Mouse (Mus musculus): ENCODE results near the gene Cactin. TPM values are rescaled to one million over a fixed set of nuclear protein-coding genes. Genes with fewer than 3 reads are reported as not detected.

Cactin gene
- polyA plus RNA-seq, 1 experiment from 2014 or later = 51.2 TPM

DNA sequence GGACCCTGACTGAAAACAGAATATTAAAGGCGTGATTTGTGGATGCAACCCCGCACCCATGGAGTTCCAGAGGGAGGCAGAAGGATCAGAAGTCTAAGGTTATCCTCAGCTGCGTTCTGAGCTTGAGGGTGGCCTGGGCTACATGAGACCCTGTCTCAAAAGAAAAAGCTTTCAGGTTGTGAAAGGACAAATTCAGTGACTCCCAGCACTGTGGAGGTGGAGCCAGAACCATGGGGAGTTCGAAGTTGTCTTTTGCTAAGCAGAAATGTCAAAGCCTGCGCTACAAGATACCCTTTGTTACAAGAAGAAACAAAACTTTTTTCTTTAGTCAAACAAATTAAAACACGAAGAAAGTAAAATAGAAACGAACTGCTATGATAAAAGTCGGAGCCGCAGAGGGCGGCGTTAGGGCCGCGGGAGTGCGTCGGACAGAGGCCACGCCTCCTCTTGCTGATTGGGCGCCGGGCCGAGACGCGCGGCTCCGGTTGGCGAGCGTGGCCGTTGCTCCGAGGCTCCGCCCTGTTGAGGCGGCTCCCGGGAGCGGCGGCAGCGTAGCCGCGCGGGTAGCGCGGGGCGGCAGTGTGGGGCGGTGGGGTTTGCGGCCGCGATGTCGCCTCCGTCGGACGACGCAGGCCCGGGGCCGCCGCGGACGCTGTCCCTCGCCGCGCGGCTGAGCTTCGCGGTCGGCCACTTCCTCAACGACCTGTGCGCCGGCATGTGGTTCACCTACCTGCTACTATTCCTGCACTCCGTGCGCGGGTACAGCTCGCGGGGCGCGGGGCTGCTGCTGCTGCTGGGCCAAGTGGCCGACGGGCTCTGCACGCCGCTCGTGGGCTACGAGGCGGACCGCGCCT is 36.3 kb downstream of the Cactin start, which contains the start of gene Mfsd12:
Mfsd12 (plus strand) TSS at position 501 of the 854 bp plus-strand sequence.
- peak; percentile 93 for DNase-seq (ENCODE audit: low spot score)
- peak within 1 kb of the TSS; percentile 99 for H3K4me2 ChIP-seq (ENCODE audit: low read depth, low read length, severe bottlenecking)
- H3K4me1 ChIP-seq (replicated peaks; ENCODE audit: control insufficient read depth, insufficient read depth, low read length) = peaks cover 7% of the 10 kb centered on the region; the same call in 1 of the 2 replicates
- peaks cover 5% of the 10 kb centered on the region; the same call in 1 of the 2 replicates for H3K27me3 ChIP-seq (ENCODE audit: control insufficient read depth, insufficient read depth, low read length)
- H3K4me3 ChIP-seq (ENCODE audit: low read depth, low read length) = peak within 1 kb of the TSS; percentile 64
- no peak within 1 kb of the TSS for H3K27ac ChIP-seq (ENCODE audit: low read depth, low read length)
- peak; percentile 92 for ATAC-seq (replicated peaks; ENCODE audit: low FRiP score)
- 2% methylated on average over 78 of the region's 79 CpGs for WGBS
- peak within 1 kb of the TSS; percentile 64 for H3K9ac ChIP-seq (ENCODE audit: low read length)
- no peaks in the 10 kb centered on the region for H3K36me3 ChIP-seq (ENCODE audit: control insufficient read depth, insufficient read depth, low read length)
- H3K9me3 ChIP-seq (ENCODE audit: control insufficient read depth, low read length) = no peaks in the 10 kb centered on the region

DNA sequence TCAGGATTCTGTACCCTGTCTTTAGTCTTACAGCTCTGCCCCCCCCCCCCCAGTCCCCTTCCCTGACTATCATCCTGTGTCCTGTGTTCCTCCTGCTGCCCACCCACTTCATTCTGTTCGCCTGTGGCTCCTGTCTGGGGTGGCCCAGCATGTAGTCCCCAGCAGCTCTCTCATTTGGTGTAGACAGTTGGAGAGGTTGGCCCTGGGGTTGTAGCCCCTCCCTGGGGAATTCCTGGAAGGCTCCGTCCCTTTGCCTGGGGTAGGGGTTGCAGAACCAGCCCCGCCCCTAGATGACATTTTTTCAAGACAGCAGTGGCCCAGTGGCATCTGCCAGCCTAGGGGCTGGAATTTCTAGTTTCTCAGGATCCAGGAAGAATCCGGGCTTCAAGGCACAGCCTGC is 37.3 kb downstream of the Cactin start:
- no peaks in the 10 kb centered on the region for H3K36me3 ChIP-seq (ENCODE audit: control insufficient read depth, insufficient read depth, low read length)
- peaks cover 8% of the 10 kb centered on the region; the same call in 1 of the 2 replicates for H3K4me1 ChIP-seq (replicated peaks; ENCODE audit: control insufficient read depth, insufficient read depth, low read length)
- WGBS = 36% methylated on average over 4 of the region's 4 CpGs
- peaks cover 10% of the 10 kb centered on the region; the same call in 1 of the 2 replicates for H3K27me3 ChIP-seq (ENCODE audit: control insufficient read depth, insufficient read depth, low read length)
- H3K9me3 ChIP-seq (ENCODE audit: control insufficient read depth, low read length) = no peaks in the 10 kb centered on the region
- H3K4me3 ChIP-seq (ENCODE audit: low read depth, low read length) = peak overlapping the region; percentile 64
- H3K9ac ChIP-seq (ENCODE audit: low read length) = peak overlapping the region; percentile 64
- ATAC-seq (replicated peaks; ENCODE audit: low FRiP score) (no peak; the same call in 1 of the 2 replicates), DNase-seq (ENCODE audit: low spot score) (no peak)
- no peak overlapping the region for H3K27ac ChIP-seq (ENCODE audit: low read depth, low read length)
- H3K4me2 ChIP-seq (ENCODE audit: low read depth, low read length, severe bottlenecking) = peak overlapping the region; percentile 99

DNA sequence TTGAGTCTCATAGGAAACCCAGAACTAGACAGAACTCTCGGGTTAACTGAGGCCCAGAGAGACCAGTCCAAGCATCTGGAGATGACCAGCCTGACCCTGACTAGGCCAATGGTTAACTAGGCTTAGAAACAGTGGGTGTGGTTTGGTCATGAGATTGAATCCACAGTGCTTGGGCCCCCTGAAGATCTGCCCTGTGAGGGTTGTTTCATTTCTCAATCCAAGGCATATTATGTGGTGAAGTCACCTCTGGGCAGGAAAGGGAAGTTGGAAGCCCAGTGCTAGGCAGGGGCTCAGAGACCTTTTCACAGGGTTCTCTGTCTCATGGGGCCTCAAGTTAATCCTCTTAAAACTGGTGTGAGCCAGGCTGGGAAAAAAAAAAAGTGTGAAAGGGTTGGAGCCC is 37.9 kb downstream of the Cactin start:
- Histone ChIP-seq H3K4me2 (ENCODE audit: low read depth, low read length, severe bottlenecking) (no peak overlapping the region), H3K27ac (ENCODE audit: low read depth, low read length) (no peak overlapping the region), H3K36me3 (ENCODE audit: control insufficient read depth, insufficient read depth, low read length) (no peaks in the 10 kb centered on the region), H3K4me1 (replicated peaks; ENCODE audit: control insufficient read depth, insufficient read depth, low read length) (peaks cover 14% of the 10 kb centered on the region; the same call in 1 of the 2 replicates), H3K4me3 (ENCODE audit: low read depth, low read length) (no peak overlapping the region), H3K27me3 (ENCODE audit: control insufficient read depth, insufficient read depth, low read length) (peaks cover 15% of the 10 kb centered on the region), H3K9me3 (ENCODE audit: control insufficient read depth, low read length) (no peaks in the 10 kb centered on the region), H3K9ac (ENCODE audit: low read length) (no peak overlapping the region)
- ATAC-seq (replicated peaks; ENCODE audit: low FRiP score) (no peak), DNase-seq (ENCODE audit: low spot score) (no peak)
- WGBS = 55% methylated on average over 1 of the region's 1 CpGs

DNA sequence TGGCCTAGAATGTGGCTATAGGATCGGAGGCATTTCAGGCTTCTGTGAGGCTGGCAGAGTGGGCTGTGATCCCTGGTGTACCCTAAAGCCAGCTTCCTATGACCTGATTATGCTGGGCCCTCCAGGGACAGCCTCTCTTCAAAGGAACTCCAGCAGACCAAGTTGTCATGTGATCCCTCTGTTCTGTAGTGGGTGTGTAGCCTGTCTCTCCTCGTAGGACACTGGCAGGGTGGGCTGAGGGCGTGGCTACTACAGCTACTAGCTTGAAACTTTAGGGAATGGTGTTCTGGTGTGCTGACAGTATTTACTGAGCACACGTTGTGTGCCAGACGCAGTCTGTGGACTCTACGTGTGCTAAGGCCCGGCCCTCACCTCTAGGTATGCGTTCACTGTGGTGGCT is 39.8 kb downstream of the Cactin start:
- H3K4me1 ChIP-seq (replicated peaks; ENCODE audit: control insufficient read depth, insufficient read depth, low read length) = peaks cover 30% of the 10 kb centered on the region
- H3K9ac ChIP-seq (ENCODE audit: low read length) = no peak overlapping the region
- DNase-seq (ENCODE audit: low spot score) = no peak
- H3K36me3 ChIP-seq (ENCODE audit: control insufficient read depth, insufficient read depth, low read length) = no peaks in the 10 kb centered on the region
- peaks cover 24% of the 10 kb centered on the region for H3K27me3 ChIP-seq (ENCODE audit: control insufficient read depth, insufficient read depth, low read length)
- WGBS = 71% methylated on average over 8 of the region's 8 CpGs
- no peaks in the 10 kb centered on the region for H3K9me3 ChIP-seq (ENCODE audit: control insufficient read depth, low read length)
- H3K4me2 ChIP-seq (ENCODE audit: low read depth, low read length, severe bottlenecking) = no peak overlapping the region
- ATAC-seq (replicated peaks; ENCODE audit: low FRiP score) = no peak
- no peak overlapping the region for H3K4me3 ChIP-seq (ENCODE audit: low read depth, low read length)
- H3K27ac ChIP-seq (ENCODE audit: low read depth, low read length) = no peak overlapping the region

DNA sequence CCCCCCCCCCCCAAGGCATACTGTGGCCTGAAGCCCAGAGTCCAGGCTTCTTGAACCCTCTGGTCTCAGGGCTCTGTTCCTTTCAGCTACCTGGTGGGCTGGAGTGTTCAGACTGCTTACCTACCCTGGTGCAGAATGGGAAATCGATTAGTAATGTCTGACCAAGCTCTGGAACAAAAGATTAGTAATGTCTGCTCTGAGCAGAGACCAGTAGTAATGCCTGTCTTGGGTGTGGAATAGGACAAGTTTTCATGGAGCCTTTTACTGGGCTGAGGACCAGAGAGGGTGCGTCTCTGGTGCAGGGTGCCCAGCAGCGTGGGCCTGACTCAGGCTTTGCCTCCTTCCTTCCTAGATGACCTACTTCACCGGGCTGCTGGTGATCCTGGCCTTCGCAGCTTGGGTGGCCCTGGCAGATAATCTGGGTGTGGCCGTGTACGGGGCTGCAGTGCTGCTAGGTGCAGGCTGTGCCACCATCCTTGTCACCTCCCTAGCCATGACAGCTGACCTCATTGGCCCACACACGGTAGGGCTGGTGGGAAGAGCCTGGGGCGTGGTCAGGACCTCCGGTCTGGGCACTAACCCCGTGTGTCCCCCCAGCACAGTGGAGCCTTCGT is 41.5 kb downstream of the Cactin start:
- H3K4me2 ChIP-seq (ENCODE audit: low read depth, low read length, severe bottlenecking) = no peak overlapping the region
- H3K27ac ChIP-seq (ENCODE audit: low read depth, low read length) = no peak overlapping the region
- H3K9me3 ChIP-seq (ENCODE audit: control insufficient read depth, low read length) = no peaks in the 10 kb centered on the region
- WGBS = 73% methylated on average over 12 of the region's 12 CpGs
- no peak overlapping the region for H3K9ac ChIP-seq (ENCODE audit: low read length)
- H3K4me3 ChIP-seq (ENCODE audit: low read depth, low read length) = no peak overlapping the region
- H3K27me3 ChIP-seq (ENCODE audit: control insufficient read depth, insufficient read depth, low read length) = peaks cover 19% of the 10 kb centered on the region
- DNase-seq (ENCODE audit: low spot score) (no peak), ATAC-seq (replicated peaks; ENCODE audit: low FRiP score) (no peak)
- peaks cover 36% of the 10 kb centered on the region for H3K4me1 ChIP-seq (replicated peaks; ENCODE audit: control insufficient read depth, insufficient read depth, low read length)
- peaks cover 5% of the 10 kb centered on the region; the same call in 1 of the 2 replicates for H3K36me3 ChIP-seq (ENCODE audit: control insufficient read depth, insufficient read depth, low read length)

DNA sequence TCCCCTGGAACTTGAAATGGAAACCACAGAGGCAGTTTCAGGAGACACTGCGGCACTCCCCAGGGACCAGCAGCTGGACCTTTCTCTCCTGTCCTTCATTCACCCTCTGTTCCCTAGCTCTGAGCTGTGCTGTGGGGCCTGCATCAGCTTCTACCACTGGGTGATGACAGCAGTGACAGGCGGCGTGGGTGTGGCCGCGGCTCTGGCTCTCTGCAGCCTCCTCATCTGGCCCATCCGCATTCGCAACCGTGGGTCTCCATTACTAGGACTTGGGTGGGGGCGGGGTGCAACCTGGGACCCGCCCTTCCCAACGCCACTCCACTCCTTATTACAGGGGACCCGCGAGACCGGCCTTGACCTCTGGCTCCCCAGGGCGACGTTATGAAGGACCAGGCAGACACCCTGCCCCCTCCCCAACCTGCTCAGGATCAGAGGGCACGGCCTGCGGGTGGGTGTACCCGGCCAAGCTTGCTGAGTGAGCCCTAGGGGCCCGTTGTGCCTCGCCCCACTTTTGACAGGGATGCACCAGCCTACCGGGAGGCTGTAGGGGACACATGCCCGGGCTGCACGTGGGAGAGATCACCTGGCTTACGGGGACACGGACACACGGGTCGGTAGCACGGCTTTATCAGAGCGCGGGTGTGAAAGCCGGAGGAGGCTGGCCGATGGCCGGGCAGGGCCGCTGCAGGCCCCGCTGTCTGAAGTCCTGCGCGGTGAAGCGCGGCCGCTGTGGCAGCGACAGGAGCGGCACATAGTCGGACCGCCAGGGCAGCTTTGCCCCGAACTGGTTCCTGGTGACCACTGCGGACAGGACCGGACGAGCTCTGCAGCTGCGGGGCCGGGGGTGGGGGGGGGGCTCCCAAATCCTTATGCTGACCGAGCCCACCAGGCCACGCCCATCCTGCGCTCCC is 42.8 kb downstream of the Cactin start:
- 8% methylated on average over 54 of the region's 54 CpGs for WGBS
- H3K4me1 ChIP-seq (replicated peaks; ENCODE audit: control insufficient read depth, insufficient read depth, low read length) = peaks cover 36% of the 10 kb centered on the region
- H3K27me3 ChIP-seq (ENCODE audit: control insufficient read depth, insufficient read depth, low read length) = peaks cover 19% of the 10 kb centered on the region
- H3K9ac ChIP-seq (ENCODE audit: low read length) = peak overlapping the region; percentile 47
- H3K36me3 ChIP-seq (ENCODE audit: control insufficient read depth, insufficient read depth, low read length) = peaks cover 17% of the 10 kb centered on the region
- H3K4me2 ChIP-seq (ENCODE audit: low read depth, low read length, severe bottlenecking) = peak overlapping the region; percentile 53
- no peak overlapping the region for H3K27ac ChIP-seq (ENCODE audit: low read depth, low read length)
- H3K4me3 ChIP-seq (ENCODE audit: low read depth, low read length) = peak overlapping the region; percentile 24
- DNase-seq (ENCODE audit: low spot score) (no peak), ATAC-seq (replicated peaks; ENCODE audit: low FRiP score) (0 out of 2 replicates have a peak, but pooled peaks have one; percentile 3)
- H3K9me3 ChIP-seq (ENCODE audit: control insufficient read depth, low read length) = no peaks in the 10 kb centered on the region

DNA sequence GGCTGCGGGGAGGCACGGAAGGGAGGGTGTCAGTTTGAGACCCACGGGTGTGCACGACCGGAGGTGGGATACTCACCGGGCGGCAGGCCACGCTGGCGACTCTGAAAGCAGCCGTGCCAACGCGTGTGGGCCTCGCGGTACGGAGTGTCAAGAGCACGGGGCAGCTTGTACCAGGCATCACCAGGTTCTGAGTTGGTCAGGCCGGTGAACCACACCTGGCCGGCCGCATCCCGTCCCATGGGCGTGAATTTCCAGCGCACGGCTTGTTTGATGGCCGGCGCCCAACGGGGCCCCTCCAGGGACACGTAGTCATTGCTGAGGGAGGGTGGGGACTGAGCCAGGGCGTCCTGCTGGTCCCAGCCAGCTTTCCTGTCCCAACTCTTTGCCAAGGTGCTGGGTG is 43.8 kb downstream of the Cactin start:
- DNase-seq (ENCODE audit: low spot score) (no peak), ATAC-seq (replicated peaks; ENCODE audit: low FRiP score) (0 out of 2 replicates have a peak, but pooled peaks have one; percentile 4)
- H3K4me2 ChIP-seq (ENCODE audit: low read depth, low read length, severe bottlenecking) = peak overlapping the region; percentile 53
- 16% methylated on average over 28 of the region's 28 CpGs for WGBS
- peaks cover 21% of the 10 kb centered on the region for H3K36me3 ChIP-seq (ENCODE audit: control insufficient read depth, insufficient read depth, low read length)
- H3K4me3 ChIP-seq (ENCODE audit: low read depth, low read length) = peak overlapping the region; percentile 24; the same call in 1 of the 2 replicates
- H3K27me3 ChIP-seq (ENCODE audit: control insufficient read depth, insufficient read depth, low read length) = peaks cover 19% of the 10 kb centered on the region
- peak overlapping the region; percentile 29; the same call in 1 of the 2 replicates for H3K9ac ChIP-seq (ENCODE audit: low read length)
- no peaks in the 10 kb centered on the region for H3K9me3 ChIP-seq (ENCODE audit: control insufficient read depth, low read length)
- H3K27ac ChIP-seq (ENCODE audit: low read depth, low read length) = no peak overlapping the region
- H3K4me1 ChIP-seq (replicated peaks; ENCODE audit: control insufficient read depth, insufficient read depth, low read length) = peaks cover 29% of the 10 kb centered on the region

DNA sequence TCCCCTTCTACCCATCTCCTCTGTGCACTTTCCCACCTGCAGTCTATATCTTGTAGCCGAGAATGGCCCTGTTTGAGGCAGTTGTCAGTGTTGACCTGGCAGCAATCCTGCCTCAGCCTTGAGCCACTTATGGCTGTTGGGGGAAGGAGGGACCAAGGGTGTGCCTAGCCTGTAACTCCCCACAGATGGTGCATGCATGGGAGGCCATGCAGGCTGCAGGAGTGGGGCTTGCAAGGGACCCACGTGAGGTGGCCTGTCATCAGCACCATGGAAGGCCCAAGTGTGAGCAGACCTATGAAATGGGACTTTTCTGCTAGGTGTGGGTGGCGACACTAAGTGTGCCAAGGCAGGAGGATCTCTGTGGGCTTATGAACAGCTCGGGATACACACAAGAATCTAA is 44.2 kb downstream of the Cactin start:
- DNase-seq (ENCODE audit: low spot score) = no peak
- H3K9me3 ChIP-seq (ENCODE audit: control insufficient read depth, low read length) = no peaks in the 10 kb centered on the region
- peaks cover 19% of the 10 kb centered on the region for H3K27me3 ChIP-seq (ENCODE audit: control insufficient read depth, insufficient read depth, low read length)
- 36% methylated on average over 4 of the region's 4 CpGs for WGBS
- peaks cover 24% of the 10 kb centered on the region for H3K36me3 ChIP-seq (ENCODE audit: control insufficient read depth, insufficient read depth, low read length)
- peaks cover 29% of the 10 kb centered on the region for H3K4me1 ChIP-seq (replicated peaks; ENCODE audit: control insufficient read depth, insufficient read depth, low read length)
- no peak overlapping the region for H3K27ac ChIP-seq (ENCODE audit: low read depth, low read length)
- H3K9ac ChIP-seq (ENCODE audit: low read length) = peak overlapping the region; percentile 29; the same call in 1 of the 2 replicates
- no peak overlapping the region for H3K4me3 ChIP-seq (ENCODE audit: low read depth, low read length)
- H3K4me2 ChIP-seq (ENCODE audit: low read depth, low read length, severe bottlenecking) = no peak overlapping the region
- 0 out of 2 replicates have a peak, but pooled peaks have one; percentile 9 for ATAC-seq (replicated peaks; ENCODE audit: low FRiP score)

Data from forebrain, embryonic 11.5 days (tissue).